ENCODE assay signal across 31 mouse cellular contexts in the genomic region with DNA sequence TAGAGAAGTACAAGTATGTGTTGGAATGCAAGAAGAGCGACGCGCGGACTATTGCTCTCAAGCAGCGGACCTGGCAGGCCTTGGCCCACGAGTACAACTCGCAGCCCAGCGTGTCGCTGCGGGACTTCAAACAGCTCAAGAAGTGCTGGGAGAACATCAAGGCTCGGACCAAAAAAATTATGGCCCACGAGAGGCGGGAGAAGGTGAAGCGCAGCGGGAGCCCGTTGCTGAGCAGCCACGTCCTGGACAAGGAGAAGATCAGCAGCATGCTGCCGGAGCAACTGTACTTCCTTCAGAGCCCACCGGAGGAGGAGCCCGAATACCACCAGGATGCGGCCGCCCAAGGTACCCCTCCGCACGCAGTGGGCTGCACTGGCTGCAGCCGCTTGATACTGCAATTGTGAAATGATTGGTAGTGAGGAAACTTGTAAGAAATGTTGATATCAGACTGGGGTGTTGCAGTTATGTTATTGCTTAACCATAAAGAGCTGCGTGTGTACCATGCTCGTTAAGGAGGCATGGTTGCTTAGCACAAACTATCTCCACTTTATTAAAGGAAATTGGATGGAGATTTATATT. TPM values are rescaled to one million over a fixed set of nuclear protein-coding genes. Genes with fewer than 3 reads are reported as not detected.
DNase-seq lines count a peak whose midpoint lies in the region; ATAC-seq and TF ChIP-seq lines count a peak whose summit lies in the region.
"Had no signal": no experiment of that assay in that cellular context is flagged by ENCODE, and none has a peak within 500 bp of the region (broad histone marks: within the 10 kb centered on the region; RNA-seq: fewer than 3 reads in every experiment).

No protein-coding gene starts in this region.

- TF ChIP-seq CTCF in layer of hippocampus, adult 2 months (conservative IDR thresholded peaks at IDR 0.05), result no peak

- no peak for DNase-seq in layer of hippocampus, adult 2 months (ENCODE audit: low spot score in 2 of 2)
- DNase-seq in layer of hippocampus, postnatal 36 days, result no peak
- peak; percentile 47 to 54 for DNase-seq in right cerebral cortex, postnatal 10 days (ENCODE audit: low spot score in 2 of 2)
- DNase-seq in right cerebral cortex, adult 2 months (ENCODE audit: low spot score in 2 of 2), result no peak
- DNase-seq in gastrocnemius, postnatal 10 days, result no peak
- no peak for DNase-seq in adrenal gland, adult (ENCODE audit: inconsistent age in 2 of 2, low spot score in 1 of 2)
- DNase-seq: adrenal gland, postnatal 14 days; cerebellum, adult 11-12 months; cerebellum, adult 9-11 months; heart, adult 18-20 months; heart, postnatal 10 days; kidney, adult 11 months; kidney, postnatal 14 days; liver, embryonic 13.5 days; lung, adult 18-20 months; lung, postnatal 10 days; right cerebral cortex, postnatal 25 days; spleen, adult 18-20 months; thymus, postnatal 25 days had no signal

- peak; percentile 66 for ATAC-seq in granulocyte monocyte progenitor cell, adult 5-6 weeks (replicated peaks; ENCODE audit: poor library complexity, severe bottlenecking)
- ATAC-seq: forebrain, embryonic 16.5 days; inflammation-experienced regulatory T-cells, adult 6 months had no signal

- H3K27ac ChIP-seq in layer of hippocampus, adult 2 months, result peak overlapping the region; percentile 68
- H3K27ac ChIP-seq: embryonic facial prominence, embryonic 13.5 days; forebrain, embryonic 10.5 days; heart, embryonic 13.5 days; hindbrain, embryonic 10.5 days; hindbrain, embryonic 15.5 days; limb, embryonic 10.5 days; limb, embryonic 15.5 days; liver, embryonic 13.5 days; midbrain, embryonic 12.5 days; neural tube, embryonic 13.5 days had no signal

- no peak overlapping the region for H3K4me3 ChIP-seq in layer of hippocampus, adult 2 months
- H3K4me3 ChIP-seq: embryonic facial prominence, embryonic 13.5 days; forebrain, embryonic 10.5 days; heart, embryonic 13.5 days; hindbrain, embryonic 10.5 days; hindbrain, embryonic 15.5 days; limb, embryonic 10.5 days; limb, embryonic 15.5 days; liver, embryonic 13.5 days; midbrain, embryonic 12.5 days; neural tube, embryonic 13.5 days had no signal

RNA-seq across cellular contexts. Expression of a gene that starts 12.8 kb away (rescaled TPM):
- total RNA-seq in layer of hippocampus, adult 2 months (2021), result 10 to 100 TPM; 20.0 to 22.9 TPM
- 10 to 100 TPM; 20.3 to 21.8 TPM for total RNA-seq in layer of hippocampus, postnatal 36 days (2021)
- 31.8 and 77.2 TPM in 2 replicates for total RNA-seq in granulocyte monocyte progenitor cell, adult 5-6 weeks (2014; fragmentation: Nextera tagmentation)
- total RNA-seq in granulocyte monocyte progenitor cell, adult 5-6 weeks (2017), result 62.6 and 71.2 TPM in 2 replicates
- total RNA-seq in gastrocnemius, postnatal 10 days (2021), result 10 to 100 TPM; 22.0 to 22.6 TPM

RNA-seq across cellular contexts. Expression of a gene that starts 32.4 kb away (rescaled TPM):
- total RNA-seq in layer of hippocampus, adult 2 months (2021), result 100 to 1,000 TPM; 122 to 130 TPM
- 100 to 1,000 TPM; 125 to 137 TPM for total RNA-seq in layer of hippocampus, postnatal 36 days (2021)
- total RNA-seq in granulocyte monocyte progenitor cell, adult 5-6 weeks (2014; fragmentation: Nextera tagmentation), result not detected in 2 replicates
- total RNA-seq in granulocyte monocyte progenitor cell, adult 5-6 weeks (2017), result 1.3 and 1.9 TPM in 2 replicates
- total RNA-seq in gastrocnemius, postnatal 10 days (2021), result 1 to 10 TPM; 2.7 to 3.1 TPM

Comparison
In these comparisons a context has a peak if more than half of its experiments do, and no peak if none do; other contexts are left out.
1. DNase-seq: peak in right cerebral cortex, postnatal 10 days (2 of 2); none in layer of hippocampus, adult 2 months (0 of 2), layer of hippocampus, postnatal 36 days (0 of 2), right cerebral cortex, adult 2 months (0 of 2), gastrocnemius, postnatal 10 days (single experiment) and adrenal gland, adult (0 of 2).
2. RNA of a gene that starts 32.4 kb away (total RNA-seq): 125 to 137 TPM in layer of hippocampus, postnatal 36 days and 122 to 130 TPM in layer of hippocampus, adult 2 months; 2.7 to 3.1 TPM in gastrocnemius, postnatal 10 days and 1.3 to 1.9 TPM in granulocyte monocyte progenitor cell, adult 5-6 weeks; every median in the first group is over 10 times any median in the second.